Mouse (Mus musculus) heart, adult 2 months (tissue): ENCODE measurements around the gene Eif2a.

Source experiments
- CTCF ChIP-seq: fragments of 200-600 bp; IDR thresholded peaks from 2 replicates; pipeline ENCODE4 v1.8.1; 2022; ENCODE audit warnings: antibody characterized with exemption, mild to moderate bottlenecking, moderate library complexity
- EP300 ChIP-seq: fragments of 200-500 bp; IDR thresholded peaks from 2 replicates; pipeline ENCODE4 v1.6.1; 2011; ENCODE audit warnings: low read depth, low read length, control low read depth; ENCODE audit not compliant: insufficient read depth
- POLR2A ChIP-seq: fragments of 200-500 bp; IDR thresholded peaks from 2 replicates; pipeline ENCODE4 v1.6.1; 2011; ENCODE audit warnings: mild to moderate bottlenecking, low read depth, low read length, control low read depth; ENCODE audit not compliant: insufficient read depth

DNA sequence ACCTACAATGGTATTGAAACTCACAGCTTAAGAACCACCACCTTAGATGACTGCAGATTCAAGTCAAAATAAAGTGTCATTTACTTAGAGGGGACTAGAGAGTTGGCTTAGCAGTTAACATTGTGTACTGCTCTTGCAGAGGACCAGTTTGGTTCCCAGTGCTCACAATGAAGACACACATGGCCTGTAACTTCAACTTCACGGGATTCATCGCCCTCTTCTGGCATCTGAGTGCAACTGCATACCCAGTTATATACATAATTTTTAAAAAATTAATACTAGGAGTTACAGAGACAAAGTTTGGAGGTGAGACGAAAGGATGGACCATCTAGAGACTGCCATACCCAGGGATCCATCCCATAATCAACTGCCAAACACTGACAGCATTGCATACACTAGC is 38.5 kb upstream of the Eif2a start:
- TF ChIP-seq CTCF (peak; percentile 42), EP300 (no peak), POLR2A (no peak)
